9 mouse cellular contexts compared by ENCODE assay signal in genomic region chr3:131812968-131813367, GRCm38 (mm10).
DNase-seq lines count a peak whose midpoint lies in the region; ATAC-seq and TF ChIP-seq lines count a peak whose summit lies in the region.
"Had no signal": no experiment of that assay in that cellular context is flagged by ENCODE, and none has a peak within 500 bp of the region (broad histone marks: within the 10 kb centered on the region; RNA-seq: fewer than 3 reads in every experiment).

No protein-coding gene starts in this region.

- CTCF ChIA-PET in Patski (lab: Charles Lee), result no interaction called here

- TF ChIP-seq POLR2A in limb, embryonic 14.5 days (IDR thresholded peaks at IDR 0.05; ENCODE audit: borderline replicate concordance, extremely low read depth, insufficient read depth, insufficient read length), result no peak

- no peaks in the 10 kb centered on the region for H3K4me1 ChIP-seq in forebrain, embryonic 14.5 days (ENCODE audit: control insufficient read depth, insufficient read depth, low read length)
- H3K4me1 ChIP-seq in forebrain, embryonic 15.5 days, result no peaks in the 10 kb centered on the region
- 0 out of 2 replicates have a peak, but pooled peaks cover 3% of the 10 kb centered on the region for H3K4me1 ChIP-seq in limb, embryonic 14.5 days (ENCODE audit: control insufficient read depth, insufficient read depth, low read length)
- H3K4me1 ChIP-seq: megakaryocyte, embryonic 14.5 days had no signal

- H3K4me2 ChIP-seq in forebrain, embryonic 14.5 days (ENCODE audit: low read length), result no peak overlapping the region
- H3K4me2 ChIP-seq in forebrain, embryonic 15.5 days (replicated peaks), result no peak overlapping the region
- no peak overlapping the region for H3K4me2 ChIP-seq in limb, embryonic 14.5 days (replicated peaks; ENCODE audit: low read depth, low read length, severe bottlenecking)

- in situ Hi-C loops in Patski (cut with MboI; ENCODE audit: low pct_unique_long_range_greater_than_20kb), result no loop called here

- TF ChIP-seq CTCF in left cerebral cortex, adult 2 months (IDR thresholded peaks at IDR 0.05), result peak; percentile 56
- peak; percentile 77 for TF ChIP-seq CTCF in Patski (IDR thresholded peaks at IDR 0.05)

- no peaks in the 10 kb centered on the region for H3K27me3 ChIP-seq in forebrain, embryonic 14.5 days (replicated peaks; ENCODE audit: control insufficient read depth, insufficient read depth, low read length)
- H3K27me3 ChIP-seq in forebrain, embryonic 15.5 days, result no peaks in the 10 kb centered on the region
- no peaks in the 10 kb centered on the region for H3K27me3 ChIP-seq in Patski
- no peaks in the 10 kb centered on the region for H3K27me3 ChIP-seq in limb, embryonic 14.5 days (ENCODE audit: control insufficient read depth, insufficient read depth, low read length)
- H3K27me3 ChIP-seq: megakaryocyte, embryonic 14.5 days had no signal

- DNase-seq in forebrain, embryonic 14.5 days (ENCODE audit: low spot score), result peak; percentile 53
- no peak for DNase-seq in left cerebral cortex, adult 2 months (ENCODE audit: extremely low spot score in 1 of 2, low spot score in 2 of 2)
- no peak for DNase-seq in left cerebral cortex, postnatal 36 days (ENCODE audit: low spot score in 2 of 2)
- no peak for DNase-seq in Patski (ENCODE audit: low read depth, low spot score)
- peak; percentile 56 for DNase-seq in limb, embryonic 14.5 days (ENCODE audit: low spot score)
- no peak for DNase-seq in urinary bladder, postnatal 14 days (ENCODE audit: low spot score)
- DNase-seq in spleen, postnatal 36 days (ENCODE audit: low spot score in 2 of 2), result no peak

- H3K27ac ChIP-seq in forebrain, embryonic 14.5 days (ENCODE audit: low read depth, low read length), result no peak overlapping the region
- no peak overlapping the region for H3K27ac ChIP-seq in forebrain, embryonic 15.5 days (replicated peaks)
- no peak overlapping the region for H3K27ac ChIP-seq in left cerebral cortex, adult 2 months
- H3K27ac ChIP-seq in limb, embryonic 14.5 days (replicated peaks; ENCODE audit: low read depth, low read length), result no peak overlapping the region

- ATAC-seq in forebrain, embryonic 14.5 days, result no peak; the same call in 1 of the 2 replicates
- no peak; the same call in 1 of the 2 replicates for ATAC-seq in forebrain, embryonic 15.5 days (replicated peaks)
- peak; percentile 61 for ATAC-seq in Patski
- ATAC-seq in limb, embryonic 14.5 days (ENCODE audit: low FRiP score, low read depth), result 0 out of 2 replicates have a peak, but pooled peaks have one; percentile 6

- 50% methylated on average over 6 of the region's 6 CpGs for WGBS in forebrain, embryonic 14.5 days
- 55% methylated on average over 6 of the region's 6 CpGs for WGBS in forebrain, embryonic 15.5 days
- 48% methylated on average over 6 of the region's 6 CpGs for WGBS in limb, embryonic 14.5 days

- no peak overlapping the region for H3K4me3 ChIP-seq in forebrain, embryonic 14.5 days (ENCODE audit: low read depth, low read length)
- H3K4me3 ChIP-seq in forebrain, embryonic 15.5 days, result no peak overlapping the region
- H3K4me3 ChIP-seq in left cerebral cortex, adult 2 months, result no peak overlapping the region
- no peak overlapping the region for H3K4me3 ChIP-seq in limb, embryonic 14.5 days (replicated peaks; ENCODE audit: low read length)
- H3K4me3 ChIP-seq: megakaryocyte, embryonic 14.5 days had no signal

- intact Hi-C loops in left cerebral cortex, adult 2 months (cut with DNase I), result loop anchor here (2.0 to 10.0 kb wide), 4 partner anchors 162 to 890 kb away; partner anchors contain the start of gene Gimd1
- intact Hi-C loops in left cerebral cortex, postnatal 36 days (cut with DNase I), result loop anchor here (10.0 kb wide), 2 partner anchors 272 to 672 kb away; partner anchors contain the start of gene Dkk2

- H3K9me3 ChIP-seq in forebrain, embryonic 14.5 days (replicated peaks; ENCODE audit: control insufficient read depth, low read length), result no peaks in the 10 kb centered on the region
- H3K9me3 ChIP-seq in forebrain, embryonic 15.5 days, result no peaks in the 10 kb centered on the region
- no peaks in the 10 kb centered on the region for H3K9me3 ChIP-seq in limb, embryonic 14.5 days (ENCODE audit: control insufficient read depth, low read length)

- H3K36me3 ChIP-seq in forebrain, embryonic 14.5 days (ENCODE audit: control insufficient read depth, insufficient read depth, low read length), result no peaks in the 10 kb centered on the region
- no peaks in the 10 kb centered on the region for H3K36me3 ChIP-seq in forebrain, embryonic 15.5 days
- no peaks in the 10 kb centered on the region for H3K36me3 ChIP-seq in limb, embryonic 14.5 days (ENCODE audit: control insufficient read depth, insufficient read depth, low read length)

- POLR2A ChIA-PET in Patski (lab: Charles Lee), result no interaction called here

- no peak overlapping the region for H3K9ac ChIP-seq in forebrain, embryonic 14.5 days (ENCODE audit: low read length)
- H3K9ac ChIP-seq in forebrain, embryonic 15.5 days (replicated peaks), result no peak overlapping the region
- H3K9ac ChIP-seq in limb, embryonic 14.5 days (ENCODE audit: low read depth, low read length, severe bottlenecking), result no peak overlapping the region

Comparison
In these comparisons a context has a peak if more than half of its experiments do, and no peak if none do; other contexts are left out.
1. ATAC-seq: peak in Patski (single experiment) and limb, embryonic 14.5 days (single experiment); none in forebrain, embryonic 14.5 days (single experiment) and forebrain, embryonic 15.5 days (single experiment).
2. DNase-seq: peak in forebrain, embryonic 14.5 days (single experiment) and limb, embryonic 14.5 days (single experiment); none in left cerebral cortex, adult 2 months (0 of 2), left cerebral cortex, postnatal 36 days (0 of 2), Patski (single experiment), urinary bladder, postnatal 14 days (single experiment) and spleen, postnatal 36 days (0 of 2).